Mouse (Mus musculus): ENCODE measurements around the gene Mogat2. TPM values are rescaled to one million over a fixed set of nuclear protein-coding genes. Genes with fewer than 3 reads are reported as not detected.

Mogat2 gene
- polyA plus RNA-seq, 1 experiment from 2014 or later = 14.5 TPM

DNA sequence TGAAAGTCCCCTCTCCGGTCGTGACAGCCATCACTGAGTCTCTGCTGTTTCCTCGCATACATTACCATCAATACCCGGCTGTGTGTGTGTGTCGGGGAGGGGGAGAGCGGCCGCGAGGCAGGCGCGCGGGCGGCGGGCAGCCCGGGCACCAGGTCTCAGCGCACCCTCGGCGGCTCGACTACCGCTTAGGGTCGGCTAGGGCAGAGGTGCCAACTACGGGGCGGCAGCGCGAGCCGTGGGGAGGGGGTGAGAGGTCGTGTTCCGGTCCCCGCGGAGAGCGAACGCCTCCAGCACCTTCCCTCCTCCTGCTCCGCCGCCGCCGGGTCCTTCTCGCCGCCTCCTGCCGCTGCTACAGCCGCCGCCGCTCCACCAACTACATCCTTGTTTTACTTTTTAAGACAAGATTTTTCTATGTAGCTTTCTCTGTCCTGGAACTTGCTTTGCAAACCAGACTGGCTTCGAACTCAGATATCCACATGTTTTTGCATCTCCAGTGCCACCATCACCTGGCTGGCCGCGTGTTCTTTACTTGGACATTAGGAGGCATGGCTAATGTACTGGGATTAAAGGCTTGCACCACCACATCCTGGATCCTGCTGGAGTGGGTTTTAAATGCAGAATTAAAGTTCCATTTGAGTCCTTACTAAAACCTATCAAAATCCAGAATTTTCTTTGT is 10.6 kb upstream of the Mogat2 start:
- peak overlapping the region; percentile 52 for H3K9ac ChIP-seq (ENCODE audit: low read depth, low read length)
- H3K36me3 ChIP-seq (ENCODE audit: control insufficient read depth, insufficient read depth, low read length) = no peaks in the 10 kb centered on the region
- peak; percentile 48; the same call in 1 of the 2 replicates for ATAC-seq (ENCODE audit: low FRiP score)
- under 1% methylated on average over 33 of the region's 44 CpGs for WGBS
- peak; percentile 53 for DNase-seq (ENCODE audit: low spot score)
- peaks cover 5% of the 10 kb centered on the region for H3K27me3 ChIP-seq (ENCODE audit: control insufficient read depth, insufficient read depth, low read length)
- peak overlapping the region; percentile 65 for H3K4me2 ChIP-seq (replicated peaks; ENCODE audit: low read depth, low read length)
- no peaks in the 10 kb centered on the region for H3K9me3 ChIP-seq (ENCODE audit: control insufficient read depth, low read length)
- peak overlapping the region; percentile 37 for H3K4me3 ChIP-seq (ENCODE audit: low read depth, low read length)
- no peak overlapping the region for H3K27ac ChIP-seq (ENCODE audit: low read depth, low read length)
- H3K4me1 ChIP-seq (replicated peaks; ENCODE audit: control insufficient read depth, insufficient read depth, low read length) = no peaks in the 10 kb centered on the region

DNA sequence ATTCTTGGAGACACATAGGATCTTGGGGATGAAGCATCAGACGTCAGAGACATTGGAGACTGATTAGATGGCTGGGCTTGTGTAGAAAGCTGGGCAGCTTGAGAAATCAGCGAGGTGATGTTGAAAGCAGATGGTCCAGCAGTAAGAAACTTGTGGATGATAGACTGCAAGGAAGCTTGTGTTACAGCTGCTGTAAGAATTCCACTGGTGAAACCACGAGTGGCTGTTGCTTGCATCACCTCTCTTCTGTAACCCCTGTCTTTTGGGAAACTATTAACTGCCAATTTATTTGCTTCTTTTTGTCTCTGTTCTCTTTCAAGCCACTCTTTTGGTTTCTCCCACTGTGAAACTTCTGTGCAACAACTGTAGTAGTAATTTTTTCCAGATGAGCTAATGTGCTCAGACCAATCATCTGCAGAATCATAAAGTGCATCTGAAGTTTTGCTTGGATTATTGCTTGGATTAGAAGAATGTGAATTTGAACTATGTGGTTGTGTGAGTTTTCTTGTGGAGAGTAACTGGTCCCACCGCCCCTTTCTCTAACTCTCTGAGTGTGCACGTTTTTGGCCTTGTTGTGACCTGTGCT is 9.8 kb upstream of the Mogat2 start:
- Histone ChIP-seq H3K27me3 (ENCODE audit: control insufficient read depth, insufficient read depth, low read length) (peaks cover 5% of the 10 kb centered on the region), H3K9ac (ENCODE audit: low read depth, low read length) (no peak overlapping the region), H3K9me3 (ENCODE audit: control insufficient read depth, low read length) (no peaks in the 10 kb centered on the region), H3K4me3 (ENCODE audit: low read depth, low read length) (no peak overlapping the region), H3K27ac (ENCODE audit: low read depth, low read length) (no peak overlapping the region), H3K4me1 (replicated peaks; ENCODE audit: control insufficient read depth, insufficient read depth, low read length) (no peaks in the 10 kb centered on the region), H3K4me2 (replicated peaks; ENCODE audit: low read depth, low read length) (no peak overlapping the region), H3K36me3 (ENCODE audit: control insufficient read depth, insufficient read depth, low read length) (no peaks in the 10 kb centered on the region)
- 38% methylated on average over 5 of the region's 5 CpGs for WGBS
- ATAC-seq (ENCODE audit: low FRiP score) (no peak), DNase-seq (ENCODE audit: low spot score) (no peak)

DNA sequence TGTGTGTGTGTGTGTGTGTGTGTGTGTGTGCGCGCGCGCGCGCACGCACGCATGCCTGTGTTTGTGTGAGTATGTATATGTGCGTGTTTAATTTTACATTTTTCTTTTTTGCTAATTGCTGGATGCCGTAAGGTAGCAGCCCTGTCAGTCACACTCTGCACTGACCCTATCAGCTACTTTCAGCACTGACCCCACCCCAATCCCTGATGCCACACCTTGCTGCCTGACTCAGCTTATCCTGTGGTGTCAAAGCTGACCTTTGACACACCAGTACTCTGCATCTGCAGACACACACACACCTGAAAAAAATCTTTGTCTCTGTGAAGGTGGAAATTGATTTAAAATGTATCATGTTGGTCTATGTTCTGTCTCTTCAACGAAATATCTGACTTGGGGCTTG is 3.7 kb upstream of the Mogat2 start:
- no peaks in the 10 kb centered on the region for H3K9me3 ChIP-seq (ENCODE audit: control insufficient read depth, low read length)
- DNase-seq (ENCODE audit: low spot score) (no peak), ATAC-seq (ENCODE audit: low FRiP score) (no peak)
- peaks cover 1% of the 10 kb centered on the region; the same call in 1 of the 2 replicates for H3K4me1 ChIP-seq (replicated peaks; ENCODE audit: control insufficient read depth, insufficient read depth, low read length)
- no peaks in the 10 kb centered on the region for H3K27me3 ChIP-seq (ENCODE audit: control insufficient read depth, insufficient read depth, low read length)
- no peak overlapping the region for H3K4me2 ChIP-seq (replicated peaks; ENCODE audit: low read depth, low read length)
- no peak overlapping the region for H3K27ac ChIP-seq (ENCODE audit: low read depth, low read length)
- H3K9ac ChIP-seq (ENCODE audit: low read depth, low read length) = no peak overlapping the region
- no peak overlapping the region for H3K4me3 ChIP-seq (ENCODE audit: low read depth, low read length)
- WGBS = 97% methylated on average over 10 of the region's 11 CpGs
- no peaks in the 10 kb centered on the region for H3K36me3 ChIP-seq (ENCODE audit: control insufficient read depth, insufficient read depth, low read length)

DNA sequence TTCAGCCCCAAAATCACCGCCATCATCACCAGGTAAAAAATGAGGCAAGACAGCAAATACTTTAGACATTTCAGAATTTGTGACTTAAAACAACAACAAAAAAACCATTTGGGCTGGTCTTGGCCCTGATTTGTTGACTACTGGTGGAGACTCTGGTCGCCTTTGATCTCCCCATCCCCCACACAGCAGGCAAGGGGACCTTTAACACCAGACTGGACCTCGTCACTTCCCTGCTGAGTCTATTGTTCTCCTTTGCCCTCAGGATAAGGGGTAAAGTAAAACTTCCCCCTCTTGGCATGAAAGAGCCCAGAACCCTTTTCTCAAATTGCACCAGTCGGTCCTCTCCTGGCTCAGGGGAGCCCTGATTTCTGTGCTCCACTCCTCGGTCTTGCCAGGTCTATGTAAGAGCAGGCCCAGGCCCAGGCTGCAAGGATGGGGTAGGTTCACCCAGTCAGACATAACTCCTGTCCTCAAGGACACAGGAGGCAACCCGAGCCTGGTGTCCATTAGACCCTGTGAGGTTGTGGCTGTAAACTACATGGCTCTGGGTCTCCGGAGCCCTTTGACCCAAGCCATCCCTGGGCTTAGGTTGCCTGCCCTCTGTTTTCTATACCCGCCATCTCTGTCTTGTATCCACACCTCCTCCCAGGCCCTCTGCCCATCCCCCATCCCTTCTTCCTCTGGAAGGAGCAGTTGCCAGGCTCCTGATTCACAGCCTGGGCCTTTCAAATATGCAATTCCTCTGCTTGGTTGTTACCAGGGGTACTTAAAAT is 1.3 kb downstream of the Mogat2 start:
- Histone ChIP-seq H3K27ac (ENCODE audit: low read depth, low read length) (no peak overlapping the region), H3K4me3 (ENCODE audit: low read depth, low read length) (no peak overlapping the region)

DNA sequence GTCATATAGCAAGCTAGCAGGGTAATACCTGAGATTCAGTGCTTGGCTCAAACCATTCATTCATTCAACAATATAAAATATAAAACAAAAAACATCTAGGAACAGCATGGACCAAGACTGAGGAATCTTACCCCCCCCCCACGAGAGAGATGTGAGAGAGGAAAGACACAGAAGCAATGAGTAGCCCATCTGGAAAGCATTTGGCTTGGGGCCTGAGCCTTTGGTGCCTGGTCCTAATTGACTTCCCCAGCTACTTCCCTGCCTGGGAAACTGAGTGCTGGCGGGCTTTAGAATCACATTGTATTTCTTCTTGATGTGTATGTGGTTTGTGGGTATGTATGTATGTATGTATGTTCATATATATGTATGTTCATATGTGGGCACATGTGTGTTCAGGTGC is 2.8 kb downstream of the Mogat2 start:
- Histone ChIP-seq H3K9me3 (ENCODE audit: control insufficient read depth, low read length) (no peaks in the 10 kb centered on the region), H3K27me3 (ENCODE audit: control insufficient read depth, insufficient read depth, low read length) (no peaks in the 10 kb centered on the region), H3K4me1 (replicated peaks; ENCODE audit: control insufficient read depth, insufficient read depth, low read length) (peaks cover 3% of the 10 kb centered on the region; the same call in 1 of the 2 replicates), H3K9ac (ENCODE audit: low read depth, low read length) (no peak overlapping the region), H3K4me2 (replicated peaks; ENCODE audit: low read depth, low read length) (no peak overlapping the region), H3K27ac (ENCODE audit: low read depth, low read length) (no peak overlapping the region), H3K4me3 (ENCODE audit: low read depth, low read length) (no peak overlapping the region), H3K36me3 (ENCODE audit: control insufficient read depth, insufficient read depth, low read length) (no peaks in the 10 kb centered on the region)
- DNase-seq (ENCODE audit: low spot score) = no peak
- 63% methylated on average over 2 of the region's 2 CpGs for WGBS
- no peak for ATAC-seq (ENCODE audit: low FRiP score)

More for the DNA sequence above, 1.3 kb downstream of the Mogat2 start:
- ATAC-seq (ENCODE audit: low FRiP score) (no peak), DNase-seq (ENCODE audit: low spot score) (peak; percentile 67)
- Histone ChIP-seq H3K4me2 (replicated peaks; ENCODE audit: low read depth, low read length) (no peak overlapping the region; the same call in 1 of the 2 replicates), H3K9me3 (ENCODE audit: control insufficient read depth, low read length) (no peaks in the 10 kb centered on the region), H3K9ac (ENCODE audit: low read depth, low read length) (no peak overlapping the region), H3K27me3 (ENCODE audit: control insufficient read depth, insufficient read depth, low read length) (no peaks in the 10 kb centered on the region), H3K4me1 (replicated peaks; ENCODE audit: control insufficient read depth, insufficient read depth, low read length) (peaks cover 3% of the 10 kb centered on the region; the same call in 1 of the 2 replicates), H3K36me3 (ENCODE audit: control insufficient read depth, insufficient read depth, low read length) (no peaks in the 10 kb centered on the region)
- WGBS = 14% methylated on average over 8 of the region's 8 CpGs

DNA sequence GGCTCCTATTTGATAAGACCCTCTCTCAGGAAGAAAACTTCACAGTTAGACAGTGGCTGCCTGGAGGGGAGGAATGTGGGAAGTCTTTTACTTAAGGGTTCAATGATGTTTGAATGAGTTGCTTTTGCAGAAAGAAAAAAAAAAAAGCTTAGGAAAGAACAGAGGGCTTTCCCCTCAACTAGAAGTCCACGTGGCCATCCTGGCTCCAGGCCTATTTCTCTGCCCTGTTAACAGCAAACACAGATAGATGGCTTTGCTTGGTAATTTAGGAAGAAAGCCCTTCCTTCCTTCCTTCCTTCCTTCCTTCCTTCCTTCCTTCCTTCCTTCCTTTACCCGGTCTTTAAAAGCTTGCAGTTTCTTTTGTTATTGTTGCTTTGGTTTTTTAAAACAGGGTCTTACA is 3.5 kb downstream of the Mogat2 start:
- Histone ChIP-seq H3K4me1 (replicated peaks; ENCODE audit: control insufficient read depth, insufficient read depth, low read length) (peaks cover 3% of the 10 kb centered on the region; the same call in 1 of the 2 replicates), H3K9ac (ENCODE audit: low read depth, low read length) (no peak overlapping the region), H3K4me2 (replicated peaks; ENCODE audit: low read depth, low read length) (no peak overlapping the region), H3K4me3 (ENCODE audit: low read depth, low read length) (no peak overlapping the region), H3K27ac (ENCODE audit: low read depth, low read length) (no peak overlapping the region), H3K9me3 (ENCODE audit: control insufficient read depth, low read length) (no peaks in the 10 kb centered on the region), H3K36me3 (ENCODE audit: control insufficient read depth, insufficient read depth, low read length) (no peaks in the 10 kb centered on the region), H3K27me3 (ENCODE audit: control insufficient read depth, insufficient read depth, low read length) (no peaks in the 10 kb centered on the region)
- ATAC-seq (ENCODE audit: low FRiP score) (no peak), DNase-seq (ENCODE audit: low spot score) (no peak)
- 50% methylated on average over 2 of the region's 2 CpGs for WGBS

DNA sequence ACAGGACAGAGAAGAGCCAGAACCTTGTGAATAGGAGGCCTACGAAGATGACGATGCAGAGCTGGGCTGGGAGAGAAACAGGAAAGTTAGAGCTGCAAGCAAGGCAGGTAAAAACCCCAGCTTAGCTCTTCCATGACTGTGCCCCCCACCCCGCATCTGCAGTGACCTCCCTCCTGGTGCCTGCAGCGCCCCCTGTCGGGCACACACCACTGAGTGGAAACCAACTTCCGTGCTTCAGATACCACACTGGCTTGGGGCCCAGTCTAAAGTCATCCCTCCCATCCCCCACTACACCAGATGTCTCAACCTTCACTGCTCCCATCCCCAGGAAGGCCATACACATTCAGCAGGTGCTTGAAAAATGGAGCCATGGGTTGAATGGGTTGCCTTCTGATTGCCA is 5.8 kb downstream of the Mogat2 start:
- Histone ChIP-seq H3K4me1 (replicated peaks; ENCODE audit: control insufficient read depth, insufficient read depth, low read length) (peaks cover 3% of the 10 kb centered on the region; the same call in 1 of the 2 replicates), H3K36me3 (ENCODE audit: control insufficient read depth, insufficient read depth, low read length) (no peaks in the 10 kb centered on the region), H3K27me3 (ENCODE audit: control insufficient read depth, insufficient read depth, low read length) (no peaks in the 10 kb centered on the region), H3K9me3 (ENCODE audit: control insufficient read depth, low read length) (no peaks in the 10 kb centered on the region), H3K4me3 (ENCODE audit: low read depth, low read length) (no peak overlapping the region), H3K27ac (ENCODE audit: low read depth, low read length) (no peak overlapping the region), H3K9ac (ENCODE audit: low read depth, low read length) (no peak overlapping the region), H3K4me2 (replicated peaks; ENCODE audit: low read depth, low read length) (no peak overlapping the region)
- 68% methylated on average over 6 of the region's 6 CpGs for WGBS
- DNase-seq (ENCODE audit: low spot score) (no peak), ATAC-seq (ENCODE audit: low FRiP score) (no peak)

DNA sequence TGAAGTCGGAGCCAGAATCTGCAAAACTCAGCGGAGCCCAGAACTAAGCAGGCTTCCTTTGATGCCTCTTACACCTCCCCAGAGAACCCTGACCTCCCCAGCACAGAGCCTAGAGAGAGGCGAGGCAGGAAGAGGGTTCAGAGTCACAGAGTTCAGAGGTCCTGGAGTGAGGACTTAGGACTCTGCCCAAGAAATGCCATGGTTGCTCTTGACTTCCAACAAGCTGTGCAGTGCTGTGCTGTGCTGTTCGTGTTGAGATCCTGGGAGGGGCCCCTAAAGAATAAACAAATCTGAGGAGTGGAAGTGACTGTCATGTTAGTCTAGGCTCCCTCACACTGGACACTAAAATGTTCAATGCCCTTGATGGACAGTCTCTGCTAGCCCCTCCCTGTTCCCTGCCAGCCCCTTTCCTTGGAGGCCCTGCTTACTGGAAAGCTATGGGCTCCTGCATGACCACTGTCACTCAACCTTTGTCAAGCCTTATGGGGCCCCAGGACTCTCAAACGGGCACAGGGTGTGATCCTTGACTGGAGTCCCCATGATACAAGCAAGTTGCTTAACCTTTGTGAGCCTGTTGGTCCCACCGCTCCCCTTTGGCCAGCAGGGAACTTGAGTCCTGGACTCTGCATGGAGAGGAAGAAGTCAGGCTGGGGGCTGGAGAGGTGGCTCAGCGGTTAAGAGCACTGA is 8.2 kb downstream of the Mogat2 start:
- H3K27me3 ChIP-seq (ENCODE audit: control insufficient read depth, insufficient read depth, low read length) = no peaks in the 10 kb centered on the region
- no peak overlapping the region for H3K27ac ChIP-seq (ENCODE audit: low read depth, low read length)
- H3K9ac ChIP-seq (ENCODE audit: low read depth, low read length) = no peak overlapping the region
- H3K4me1 ChIP-seq (replicated peaks; ENCODE audit: control insufficient read depth, insufficient read depth, low read length) = no peaks in the 10 kb centered on the region
- no peak for DNase-seq (ENCODE audit: low spot score)
- H3K36me3 ChIP-seq (ENCODE audit: control insufficient read depth, insufficient read depth, low read length) = no peaks in the 10 kb centered on the region
- no peak overlapping the region for H3K4me2 ChIP-seq (replicated peaks; ENCODE audit: low read depth, low read length)
- H3K4me3 ChIP-seq (ENCODE audit: low read depth, low read length) = no peak overlapping the region
- no peak for ATAC-seq (ENCODE audit: low FRiP score)
- H3K9me3 ChIP-seq (ENCODE audit: control insufficient read depth, low read length) = no peaks in the 10 kb centered on the region
- WGBS = 68% methylated on average over 7 of the region's 7 CpGs
